Mouse (Mus musculus): Measurements from ENCODE around the gene Phf23.

- TF ChIP-seq CTCF (IDR thresholded peaks at IDR 0.05; ENCODE audit: low read depth) (peak; percentile 70), EP300 (optimal IDR thresholded peaks at IDR 0.05) (peak; percentile 74)
These were observed at the start of gene Phf23 for GRCm38 (mm10) chr11:69995391-69995960.

All from stomach, postnatal 0 days (tissue).